Mouse (Mus musculus): ENCODE data around the gene Prkca.

GRCm38 (mm10) chr11:108260775-108261517 lies 82.8 kb downstream of the Prkca start:
- no peak for TF ChIP-seq CTCF (IDR thresholded peaks at IDR 0.05; ENCODE audit: extremely low read depth, insufficient read depth, low read length)
- TF ChIP-seq POLR2A (IDR thresholded peaks at IDR 0.05; ENCODE audit: extremely low read depth, insufficient read depth, low read length) = no peak
